Mouse (Mus musculus) gastrocnemius, postnatal 36 days (tissue): Measurements from ENCODE around the gene Upf1. TPM values are rescaled to one million over a fixed set of nuclear protein-coding genes. Genes with fewer than 3 reads are reported as not detected.

Experiments used
- DNase-seq, 2 experiments: peaks; one replicate each; pipeline ENCODE4 v3.0.0; 2022
- intact Hi-C: fragments of 180-260 bp; cut with DNase I; formaldehyde crosslinking; loops from one replicate; pipeline ENCODE4 v1.15.1; 2025
- total RNA-seq, 2 experiments: library from RNA; stranded (reverse); gene quantifications; 2 replicates each; pipeline ENCODE4 v1.2.3; 2021

Upf1 gene
- total RNA-seq, 2 experiments from 2014 or later = 27.0 to 27.6 TPM

- intact Hi-C loops = no loop called here
Observed at GRCm38 (mm10) chr8:70282603-70283135, 70.4 kb downstream of the Upf1 start, which contains the start of gene Homer3. Homer3 (plus strand) TSS chr8:70282827.

More at GRCm38 (mm10) chr8:70282603-70283135, 70.4 kb downstream of the Upf1 start, which contains the start of gene Homer3:
- DNase-seq = peak; percentile 85 to 92

Other genes starting within 250 kb of the Upf1 start
- not detected for gene Ncan, start 232.4 kb downstream of the Upf1 start, total RNA-seq
- 1 to 10 TPM; 4.3 to 4.6 TPM for gene Nr2c2ap, start 221.9 kb downstream of the Upf1 start, total RNA-seq
- gene Rfxank, start 214.1 kb downstream of the Upf1 start, total RNA-seq = 1 to 10 TPM; 6.2 to 9.3 TPM
- 10 to 100 TPM; 14.2 to 16.3 TPM for gene Borcs8, start 213.8 kb downstream of the Upf1 start, total RNA-seq
- under 1 TPM; 0.28 to 0.32 TPM for gene Mef2b, start 213.6 kb downstream of the Upf1 start, total RNA-seq
- 10 to 100 TPM; 75.3 to 75.9 TPM for gene Tmem161a, start 180.9 kb downstream of the Upf1 start, total RNA-seq
- gene Slc25a42, start 141.0 kb downstream of the Upf1 start, total RNA-seq = 10 to 100 TPM; 28.0 to 40.6 TPM
- gene Sugp2, start 119.1 kb downstream of the Upf1 start, total RNA-seq = 10 to 100 TPM; 34.8 to 46.2 TPM
- 1 to 10 TPM; 6.8 to 7.3 TPM for gene Armc6, start 118.8 kb downstream of the Upf1 start, total RNA-seq
- 1 to 10 TPM; 3.0 to 4.7 TPM for gene Homer3, start 70.5 kb downstream of the Upf1 start, total RNA-seq
- 10 to 100 TPM; 28.8 to 33.0 TPM for gene Ddx49, start 50.8 kb downstream of the Upf1 start, total RNA-seq
- gene Cope, start 50.8 kb downstream of the Upf1 start, total RNA-seq = 100 to 1,000 TPM; 115 TPM
- gene Cers1, start 37.5 kb downstream of the Upf1 start, total RNA-seq = 10 to 100 TPM; 14.1 to 19.1 TPM
- gene Gdf1, start 23.5 kb downstream of the Upf1 start, total RNA-seq = 1 to 10 TPM in 1 of 2 experiments, under 1 TPM in 1; 0.52 to 3.9 TPM
- gene Comp, start 20.3 kb upstream of the Upf1 start, total RNA-seq = 1 to 10 TPM; 8.9 to 9.9 TPM
- 1 to 10 TPM; 5.3 to 7.5 TPM for gene Crtc1, start 86.3 kb upstream of the Upf1 start, total RNA-seq
- 1 to 10 TPM; 6.8 to 7.5 TPM for gene Klhl26, start 123.7 kb upstream of the Upf1 start, total RNA-seq
- gene Tmem59l, start 134.1 kb upstream of the Upf1 start, total RNA-seq = not detected
- gene Crlf1, start 139.9 kb upstream of the Upf1 start, total RNA-seq = 1 to 10 TPM; 3.4 to 3.8 TPM
- gene Rex1bd, start 153.5 kb upstream of the Upf1 start, total RNA-seq = 100 to 1,000 TPM; 126 to 128 TPM
- 100 to 1,000 TPM; 787 to 802 TPM for gene Uba52, start 157.5 kb upstream of the Upf1 start, total RNA-seq
- 100 to 1,000 TPM in 1 of 2 experiments, 10 to 100 TPM in 1; 99.3 to 107 TPM for gene Fkbp8, start 174.4 kb upstream of the Upf1 start, total RNA-seq
- 10 to 100 TPM; 67.7 to 74.7 TPM for gene Kxd1, start 174.7 kb upstream of the Upf1 start, total RNA-seq
- 10 to 100 TPM in 1 of 2 experiments, 1 to 10 TPM in 1; 9.6 to 10.5 TPM for gene Ell, start 186.2 kb upstream of the Upf1 start, total RNA-seq
- 1 to 10 TPM; 4.1 to 5.1 TPM for gene Isyna1, start 241.1 kb upstream of the Upf1 start, total RNA-seq